Mouse (Mus musculus): ENCODE results near the gene Leng1.
"Not testable (repeated sequence)": the region's sequence is repeated elsewhere in the genome, so short reads cannot be mapped to it uniquely, and the experiment has no call there.

Gene Leng1
- long read RNA-seq, experiment 1, transcript Leng1-201 (4 exons, 2,222 nt), result major isoform, 12 of 12 reads
- long read RNA-seq, experiment 1, partial matches to known transcripts, result 0 of 12 reads
- long read RNA-seq, experiment 1, other reads (novel, unspliced or antisense), result 0 of 12 reads
- long read RNA-seq, experiment 2, transcript Leng1-201 (4 exons, 2,222 nt), result major isoform, 8 of 11 reads
- long read RNA-seq, experiment 2, partial matches to known transcripts, result 0 of 11 reads
- long read RNA-seq, experiment 2, other reads (novel, unspliced or antisense), result 3 of 11 reads

GRCm38 (mm10) chr7:3665215-3666114, at the start of gene Leng1:
TSS of gene Leng1 (minus strand) at chr7:3665840.
- intact Hi-C loops (cut with DNase I), result loop anchor here (1.0 kb wide), 1 partner anchor 20 kb away; the partner anchor contains the start of gene Cnot3

- intact Hi-C loops (cut with DNase I), result no loop called here
These were observed 49.6 kb upstream of the Leng1 start for GRCm38 (mm10) chr7:3715249-3715648.

- intact Hi-C loops (cut with DNase I), result no loop called here
These were observed 46.8 kb upstream of the Leng1 start for GRCm38 (mm10) chr7:3712264-3712942.

GRCm38 (mm10) chr7:3709000-3709399, 43.4 kb upstream of the Leng1 start:
- intact Hi-C loops (cut with DNase I), result no loop called here

GRCm38 (mm10) chr7:3708447-3708980, 42.9 kb upstream of the Leng1 start:
- intact Hi-C loops (cut with DNase I), result not testable (repeated sequence)

GRCm38 (mm10) chr7:3707568-3708413, 42.2 kb upstream of the Leng1 start:
- intact Hi-C loops (cut with DNase I), result no loop called here

GRCm38 (mm10) chr7:3707027-3707426, 41.4 kb upstream of the Leng1 start:
- intact Hi-C loops (cut with DNase I), result no loop called here

GRCm38 (mm10) chr7:3706343-3706934, 40.8 kb upstream of the Leng1 start:
- intact Hi-C loops (cut with DNase I), result no loop called here

GRCm38 (mm10) chr7:3705911-3706310, 40.3 kb upstream of the Leng1 start:
- intact Hi-C loops (cut with DNase I), result no loop called here

- intact Hi-C loops (cut with DNase I), result not testable (repeated sequence)
These were observed 39.8 kb upstream of the Leng1 start for GRCm38 (mm10) chr7:3705461-3705860.

- intact Hi-C loops (cut with DNase I), result no loop called here
These were observed 38.8 kb upstream of the Leng1 start for GRCm38 (mm10) chr7:3704475-3704874.

GRCm38 (mm10) chr7:3703879-3704441, 38.3 kb upstream of the Leng1 start, which contains the start of gene Rps9:
TSS of gene Rps9 (plus strand) at chr7:3703993.
- intact Hi-C loops (cut with DNase I), result no loop called here

GRCm38 (mm10) chr7:3703148-3703878, 37.7 kb upstream of the Leng1 start:
- intact Hi-C loops (cut with DNase I), result no loop called here

- intact Hi-C loops (cut with DNase I), result no loop called here
These were observed 32.8 kb upstream of the Leng1 start for GRCm38 (mm10) chr7:3698471-3698870.

- intact Hi-C loops (cut with DNase I), result not testable (repeated sequence)
These were observed 29.3 kb upstream of the Leng1 start for GRCm38 (mm10) chr7:3694949-3695305.

- intact Hi-C loops (cut with DNase I), result no loop called here
These were observed 28.7 kb upstream of the Leng1 start for GRCm38 (mm10) chr7:3694076-3694948.

GRCm38 (mm10) chr7:3693809-3694075, 28.1 kb upstream of the Leng1 start:
- intact Hi-C loops (cut with DNase I), result no loop called here
